Mouse (Mus musculus) stomach, postnatal 0 days (tissue): ENCODE results near the gene Flnc.

ENCODE experiments used
- CTCF ChIP-seq: IDR thresholded peaks from 2 replicates; pipeline ENCODE4 v1.5.1; 2016; ENCODE audit warnings: antibody characterized with exemption, low read depth, mild to moderate bottlenecking, moderate library complexity
- EP300 ChIP-seq: optimal IDR thresholded peaks from 2 replicates; pipeline ENCODE3; 2016; ENCODE audit warnings: antibody characterized with exemption

- TF ChIP-seq CTCF (peak; percentile 67), EP300 (no peak)
Observed at GRCm38 (mm10) chr6:29501599-29501998, 68.5 kb downstream of the Flnc start.
